Mouse (Mus musculus) liver, postnatal 0 days (tissue): ENCODE results near the gene Ppfibp1.

Experiments
- CTCF ChIP-seq: sonication (generic); IDR thresholded peaks from 2 replicates; pipeline ENCODE4 v1.5.1; 2016; ENCODE audit warnings: antibody characterized with exemption, low read depth
- EP300 ChIP-seq: IDR thresholded peaks from 2 replicates; pipeline ENCODE4 v1.6.1; 2016; ENCODE audit warnings: antibody characterized with exemption, low read depth, mild to moderate bottlenecking

DNA sequence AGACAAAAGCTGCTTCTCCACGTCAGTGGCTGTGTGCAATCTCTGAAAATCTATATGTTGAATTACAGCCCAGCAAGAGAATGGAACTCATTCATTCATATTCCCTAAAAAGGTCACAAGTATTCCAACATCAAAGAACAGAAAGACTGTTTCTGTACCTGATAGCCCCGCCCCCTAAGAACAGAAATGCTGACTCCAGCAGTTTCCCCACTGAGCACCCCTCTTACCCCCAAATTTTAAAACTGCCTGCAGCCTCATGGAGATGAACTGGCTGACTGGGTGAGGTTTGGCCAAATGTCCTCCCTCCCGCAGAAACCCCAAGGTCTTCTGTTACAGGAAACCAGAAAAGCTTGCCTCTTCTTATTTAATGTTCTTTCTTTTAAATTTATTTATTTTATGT is 40.9 kb upstream of the Ppfibp1 start:
- no peak for TF ChIP-seq CTCF
- TF ChIP-seq EP300, result no peak
